Mouse (Mus musculus): ENCODE measurements around the gene Pgap3.
"Not testable (repeated sequence)": the region's sequence is repeated elsewhere in the genome, so short reads cannot be mapped to it uniquely, and the experiment has no call there.

Gene Pgap3

GRCm38 (mm10) chr11:98383261-98384030 lies 16.8 kb downstream of the Pgap3 start, which contains the start of gene Tcap:
Gene Tcap (plus strand): TSS chr11:98383811.
- in situ Hi-C loops (cut with MboI, MseI): no loop called here

- in situ Hi-C loops (cut with MboI, MseI): not testable (repeated sequence)
Observed at GRCm38 (mm10) chr11:98382405-98382804, 17.9 kb downstream of the Pgap3 start.

GRCm38 (mm10) chr11:98381651-98382050 lies 18.6 kb downstream of the Pgap3 start:
- in situ Hi-C loops (cut with MboI, MseI): no loop called here

- in situ Hi-C loops (cut with MboI, MseI): no loop called here
Observed at GRCm38 (mm10) chr11:98380106-98380505, 20.2 kb downstream of the Pgap3 start.

GRCm38 (mm10) chr11:98379379-98379778 lies 20.9 kb downstream of the Pgap3 start:
- in situ Hi-C loops (cut with MboI, MseI): no loop called here

GRCm38 (mm10) chr11:98377787-98378186 lies 22.5 kb downstream of the Pgap3 start:
- in situ Hi-C loops (cut with MboI, MseI): no loop called here

- in situ Hi-C loops (cut with MboI, MseI): no loop called here
Observed at GRCm38 (mm10) chr11:98376756-98377155, 23.5 kb downstream of the Pgap3 start.

- in situ Hi-C loops (cut with MboI, MseI): no loop called here
Observed at GRCm38 (mm10) chr11:98374266-98374665, 26.0 kb downstream of the Pgap3 start.

GRCm38 (mm10) chr11:98373244-98373643 lies 27.0 kb downstream of the Pgap3 start:
- in situ Hi-C loops (cut with MboI, MseI): no loop called here

- in situ Hi-C loops (cut with MboI, MseI): no loop called here
Observed at GRCm38 (mm10) chr11:98372406-98372805, 27.9 kb downstream of the Pgap3 start.

- in situ Hi-C loops (cut with MboI, MseI): no loop called here
Observed at GRCm38 (mm10) chr11:98371556-98372240, 28.6 kb downstream of the Pgap3 start.

GRCm38 (mm10) chr11:98370588-98370987 lies 29.7 kb downstream of the Pgap3 start:
- in situ Hi-C loops (cut with MboI, MseI): no loop called here

GRCm38 (mm10) chr11:98369337-98369736 lies 31.0 kb downstream of the Pgap3 start:
- in situ Hi-C loops (cut with MboI, MseI): no loop called here

GRCm38 (mm10) chr11:98367863-98368186 lies 32.5 kb downstream of the Pgap3 start:
- in situ Hi-C loops (cut with MboI, MseI): no loop called here

GRCm38 (mm10) chr11:98367171-98367862 lies 33.0 kb downstream of the Pgap3 start:
- in situ Hi-C loops (cut with MboI, MseI): no loop called here

- in situ Hi-C loops (cut with MboI, MseI): no loop called here
Observed at GRCm38 (mm10) chr11:98366290-98366689, 34.0 kb downstream of the Pgap3 start.

GRCm38 (mm10) chr11:98364410-98364809 lies 35.9 kb downstream of the Pgap3 start:
- in situ Hi-C loops (cut with MboI, MseI): no loop called here

GRCm38 (mm10) chr11:98363817-98364216 lies 36.5 kb downstream of the Pgap3 start:
- in situ Hi-C loops (cut with MboI, MseI): no loop called here

- in situ Hi-C loops (cut with MboI, MseI): no loop called here
Observed at GRCm38 (mm10) chr11:98360866-98361521, 39.3 kb downstream of the Pgap3 start.

- in situ Hi-C loops (cut with MboI, MseI): no loop called here
Observed at GRCm38 (mm10) chr11:98358161-98359083, 41.9 kb downstream of the Pgap3 start, which contains the start of gene Stard3. Gene Stard3 (plus strand): TSS chr11:98358368.

Measured in T-helper 1 cell (primary cell).